Mouse (Mus musculus): ENCODE data around the gene Lhpp.

GRCm38 (mm10) chr7:132726106-132726861 lies 115.8 kb downstream of the Lhpp start:
- TF ChIP-seq CTCF (IDR thresholded peaks at IDR 0.05; ENCODE audit: low read depth), result no peak
- no peak for TF ChIP-seq EP300 (optimal IDR thresholded peaks at IDR 0.05)
